Mouse (Mus musculus): ENCODE data around the gene Ccdc120. TPM values are rescaled to one million over a fixed set of nuclear protein-coding genes. Genes with fewer than 3 reads are reported as not detected.
A peak's percentile ranks its signal among the peaks of the same experiment; 100 is the strongest.
"Not testable (repeated sequence)": the region's sequence is repeated elsewhere in the genome, so short reads cannot be mapped to it uniquely, and the experiment has no call there.

Gene Ccdc120
- polyA plus RNA-seq, 1 experiment from 2014 or later: 29.6 TPM

GRCm38 (mm10) chrX:7721514-7722281 is 29.0 kb downstream of the Ccdc120 start, which contains the start of gene Gm45208:
Gm45208 (plus strand) TSS chrX:7722245.
- ATAC-seq (ENCODE audit: low FRiP score): peak; percentile 92
- peak within 1 kb of the TSS; percentile 62 for H3K4me2 ChIP-seq
- peaks cover 4% of the 10 kb centered on the region; the same call in 1 of the 2 replicates for H3K36me3 ChIP-seq (replicated peaks)
- H3K4me1 ChIP-seq: peaks cover 4% of the 10 kb centered on the region; the same call in 1 of the 2 replicates
- peak within 1 kb of the TSS; percentile 56 for H3K9ac ChIP-seq
- H3K4me3 ChIP-seq (replicated peaks): peak within 1 kb of the TSS; percentile 52
- H3K9me3 ChIP-seq: no peaks in the 10 kb centered on the region
- peak within 1 kb of the TSS; percentile 88 for H3K27ac ChIP-seq
- 27% methylated on average over 22 of the region's 22 CpGs for WGBS
- H3K27me3 ChIP-seq: no peaks in the 10 kb centered on the region

GRCm38 (mm10) chrX:7716058-7716457 is 34.6 kb downstream of the Ccdc120 start:
- H3K4me3 ChIP-seq (replicated peaks); H3K27me3 ChIP-seq; H3K9ac ChIP-seq; H3K9me3 ChIP-seq; H3K36me3 ChIP-seq (replicated peaks); H3K27ac ChIP-seq; H3K4me1 ChIP-seq; ATAC-seq (ENCODE audit: low FRiP score); H3K4me2 ChIP-seq: not testable (repeated sequence)
- 25% methylated on average over 1 of the region's 1 CpGs for WGBS

- not testable (repeated sequence) for H3K9me3 ChIP-seq; H3K9ac ChIP-seq; H3K36me3 ChIP-seq (replicated peaks); H3K4me1 ChIP-seq; H3K27ac ChIP-seq; H3K27me3 ChIP-seq
- peak; percentile 98 for ATAC-seq (ENCODE audit: low FRiP score)
- Histone ChIP-seq H3K4me3 (replicated peaks) (peak within 1 kb of the TSS; percentile 33), H3K4me2 (peak within 1 kb of the TSS; percentile 46)
- 23% methylated on average over 46 of the region's 60 CpGs for WGBS
These were observed 36.4 kb downstream of the Ccdc120 start, which contains the start of gene Wdr45 for GRCm38 (mm10) chrX:7714135-7714899. Wdr45 (plus strand) TSS chrX:7714333.

GRCm38 (mm10) chrX:7713764-7714134 is 37.0 kb downstream of the Ccdc120 start:
- not testable (repeated sequence) for H3K27me3 ChIP-seq; H3K9ac ChIP-seq; H3K9me3 ChIP-seq; ATAC-seq (ENCODE audit: low FRiP score); H3K27ac ChIP-seq; H3K36me3 ChIP-seq (replicated peaks); H3K4me1 ChIP-seq
- Histone ChIP-seq H3K4me3 (replicated peaks) (peak overlapping the region; percentile 33), H3K4me2 (peak overlapping the region; percentile 46)
- 28% methylated on average over 6 of the region's 12 CpGs for WGBS

GRCm38 (mm10) chrX:7696954-7697381 is 53.7 kb downstream of the Ccdc120 start, which contains the start of gene Gpkow:
Gpkow (plus strand) TSS chrX:7697131.
- Histone ChIP-seq H3K9ac (peak within 1 kb of the TSS; percentile 58), H3K27me3 (no peaks in the 10 kb centered on the region), H3K4me1 (peaks cover 4% of the 10 kb centered on the region; the same call in 1 of the 2 replicates), H3K4me2 (peak within 1 kb of the TSS; percentile 56), H3K27ac (no peak within 1 kb of the TSS), H3K36me3 (replicated peaks) (no peaks in the 10 kb centered on the region; the same call in 1 of the 2 replicates), H3K4me3 (replicated peaks) (peak within 1 kb of the TSS; percentile 57), H3K9me3 (no peaks in the 10 kb centered on the region)
- peak; percentile 94 for ATAC-seq (ENCODE audit: low FRiP score)
- 18% methylated on average over 33 of the region's 33 CpGs for WGBS

GRCm38 (mm10) chrX:7696520-7696919 is 54.2 kb downstream of the Ccdc120 start:
- Histone ChIP-seq H3K4me3 (replicated peaks) (peak overlapping the region; percentile 57; the same call in 1 of the 2 replicates), H3K9me3 (no peaks in the 10 kb centered on the region), H3K27ac (no peak overlapping the region), H3K4me2 (peak overlapping the region; percentile 35), H3K27me3 (no peaks in the 10 kb centered on the region), H3K36me3 (replicated peaks) (no peaks in the 10 kb centered on the region; the same call in 1 of the 2 replicates), H3K4me1 (peaks cover 4% of the 10 kb centered on the region; the same call in 1 of the 2 replicates), H3K9ac (no peak overlapping the region)
- WGBS: 45% methylated on average over 6 of the region's 6 CpGs
- peak; percentile 55; the same call in 1 of the 2 replicates for ATAC-seq (ENCODE audit: low FRiP score)

- ATAC-seq (ENCODE audit: low FRiP score): no peak
- H3K27me3 ChIP-seq: no peaks in the 10 kb centered on the region
- 42% methylated on average over 4 of the region's 4 CpGs for WGBS
- H3K9me3 ChIP-seq: no peaks in the 10 kb centered on the region
- no peaks in the 10 kb centered on the region; the same call in 1 of the 2 replicates for H3K4me1 ChIP-seq
- no peaks in the 10 kb centered on the region for H3K36me3 ChIP-seq (replicated peaks)
- no peak overlapping the region for H3K27ac ChIP-seq
- no peak overlapping the region for H3K4me2 ChIP-seq
- no peak overlapping the region for H3K9ac ChIP-seq
- no peak overlapping the region for H3K4me3 ChIP-seq (replicated peaks)
These were observed 57.8 kb downstream of the Ccdc120 start for GRCm38 (mm10) chrX:7692862-7693261.

- Histone ChIP-seq H3K4me1 (no peaks in the 10 kb centered on the region), H3K27ac (no peak overlapping the region), H3K4me2 (no peak overlapping the region), H3K9me3 (no peaks in the 10 kb centered on the region), H3K9ac (no peak overlapping the region), H3K4me3 (replicated peaks) (no peak overlapping the region), H3K27me3 (no peaks in the 10 kb centered on the region), H3K36me3 (replicated peaks) (no peaks in the 10 kb centered on the region)
- WGBS: 62% methylated on average over 3 of the region's 3 CpGs
- ATAC-seq (ENCODE audit: low FRiP score): no peak
These were observed 60.2 kb downstream of the Ccdc120 start for GRCm38 (mm10) chrX:7690486-7690885.

- Histone ChIP-seq H3K36me3 (replicated peaks) (no peaks in the 10 kb centered on the region), H3K4me3 (replicated peaks) (no peak overlapping the region), H3K9ac (no peak overlapping the region), H3K4me2 (no peak overlapping the region), H3K27me3 (no peaks in the 10 kb centered on the region), H3K9me3 (no peaks in the 10 kb centered on the region), H3K27ac (no peak overlapping the region), H3K4me1 (no peaks in the 10 kb centered on the region)
- no peak for ATAC-seq (ENCODE audit: low FRiP score)
- WGBS: 86% methylated on average over 2 of the region's 2 CpGs
These were observed 62.4 kb downstream of the Ccdc120 start for GRCm38 (mm10) chrX:7688321-7688720.

Other genes starting within 250 kb of the Ccdc120 start
- gene Foxp3, start 177.3 kb downstream of the Ccdc120 start, polyA plus RNA-seq (2016; fragmentation: Nextera tagmentation; extraction: Ambion mirVana): 0.26 TPM in 1 of 2 replicates, not detected in the other
- 4.1 and 4.4 TPM in 2 replicates for gene Ppp1r3f, start 176.6 kb downstream of the Ccdc120 start, polyA plus RNA-seq (2016; fragmentation: Nextera tagmentation; extraction: Ambion mirVana)
- 35.4 and 36.5 TPM in 2 replicates for gene Ccdc22, start 145.4 kb downstream of the Ccdc120 start, polyA plus RNA-seq (2016; fragmentation: Nextera tagmentation; extraction: Ambion mirVana)
- gene Cacna1f, start 143.8 kb downstream of the Ccdc120 start, polyA plus RNA-seq (2016; fragmentation: Nextera tagmentation; extraction: Ambion mirVana): not detected in 2 replicates
- gene Syp, start 112.4 kb downstream of the Ccdc120 start, polyA plus RNA-seq (2016; fragmentation: Nextera tagmentation; extraction: Ambion mirVana): 42.0 and 44.8 TPM in 2 replicates
- 2.0 and 2.6 TPM in 2 replicates for gene Prickle3, start 93.6 kb downstream of the Ccdc120 start, polyA plus RNA-seq (2016; fragmentation: Nextera tagmentation; extraction: Ambion mirVana)
- 45.5 and 52.0 TPM in 2 replicates for gene Plp2, start 79.5 kb downstream of the Ccdc120 start, polyA plus RNA-seq (2016; fragmentation: Nextera tagmentation; extraction: Ambion mirVana)
- 0.09 and 0.19 TPM in 2 replicates for gene Magix, start 69.7 kb downstream of the Ccdc120 start, polyA plus RNA-seq (2016; fragmentation: Nextera tagmentation; extraction: Ambion mirVana)
- 45.6 and 53.4 TPM in 2 replicates for gene Gpkow, start 53.8 kb downstream of the Ccdc120 start, polyA plus RNA-seq (2016; fragmentation: Nextera tagmentation; extraction: Ambion mirVana)
- 21.1 and 21.2 TPM in 2 replicates for gene Wdr45, start 36.6 kb downstream of the Ccdc120 start, polyA plus RNA-seq (2016; fragmentation: Nextera tagmentation; extraction: Ambion mirVana)
- gene Gm45208, start 28.7 kb downstream of the Ccdc120 start, polyA plus RNA-seq (2016; fragmentation: Nextera tagmentation; extraction: Ambion mirVana): 0.66 TPM in 1 of 2 replicates, not detected in the other
- gene Praf2, start 22.5 kb downstream of the Ccdc120 start, polyA plus RNA-seq (2016; fragmentation: Nextera tagmentation; extraction: Ambion mirVana): 79.5 and 84.7 TPM in 2 replicates
- gene Tfe3, start 11.7 kb upstream of the Ccdc120 start, polyA plus RNA-seq (2016; fragmentation: Nextera tagmentation; extraction: Ambion mirVana): 27.9 and 30.3 TPM in 2 replicates
- gene Gripap1, start 38.9 kb upstream of the Ccdc120 start, polyA plus RNA-seq (2016; fragmentation: Nextera tagmentation; extraction: Ambion mirVana): 75.7 and 84.4 TPM in 2 replicates
- 0.95 and 1.5 TPM in 2 replicates for gene Kcnd1, start 71.4 kb upstream of the Ccdc120 start, polyA plus RNA-seq (2016; fragmentation: Nextera tagmentation; extraction: Ambion mirVana)
- 60.8 and 63.0 TPM in 2 replicates for gene Otud5, start 90.5 kb upstream of the Ccdc120 start, polyA plus RNA-seq (2016; fragmentation: Nextera tagmentation; extraction: Ambion mirVana)
- gene Pim2, start 127.4 kb upstream of the Ccdc120 start, polyA plus RNA-seq (2016; fragmentation: Nextera tagmentation; extraction: Ambion mirVana): 10.4 and 13.2 TPM in 2 replicates
- 30.4 and 31.8 TPM in 2 replicates for gene Slc35a2, start 133.1 kb upstream of the Ccdc120 start, polyA plus RNA-seq (2016; fragmentation: Nextera tagmentation; extraction: Ambion mirVana)
- gene Pqbp1, start 148.4 kb upstream of the Ccdc120 start, polyA plus RNA-seq (2016; fragmentation: Nextera tagmentation; extraction: Ambion mirVana): 169 and 181 TPM in 2 replicates
- 146 and 158 TPM in 2 replicates for gene Timm17b, start 148.5 kb upstream of the Ccdc120 start, polyA plus RNA-seq (2016; fragmentation: Nextera tagmentation; extraction: Ambion mirVana)
- gene Gm10491, start 156.9 kb upstream of the Ccdc120 start, polyA plus RNA-seq (2016; fragmentation: Nextera tagmentation; extraction: Ambion mirVana): not detected in 2 replicates
- not detected in 2 replicates for gene Gm10490, start 158.6 kb upstream of the Ccdc120 start, polyA plus RNA-seq (2016; fragmentation: Nextera tagmentation; extraction: Ambion mirVana)
- 57.6 and 59.9 TPM in 2 replicates for gene Pcsk1n, start 168.9 kb upstream of the Ccdc120 start, polyA plus RNA-seq (2016; fragmentation: Nextera tagmentation; extraction: Ambion mirVana)
- not detected in 2 replicates for gene Eras, start 177.7 kb upstream of the Ccdc120 start, polyA plus RNA-seq (2016; fragmentation: Nextera tagmentation; extraction: Ambion mirVana)
- gene Hdac6, start 197.0 kb upstream of the Ccdc120 start, polyA plus RNA-seq (2016; fragmentation: Nextera tagmentation; extraction: Ambion mirVana): 81.5 and 85.6 TPM in 2 replicates
- 0.87 and 0.97 TPM in 2 replicates for gene Gata1, start 227.2 kb upstream of the Ccdc120 start, polyA plus RNA-seq (2016; fragmentation: Nextera tagmentation; extraction: Ambion mirVana)